Mouse (Mus musculus) neural tube, embryonic 12.5 days (tissue): ENCODE results near the gene Ncoa3. TPM values are rescaled to one million over a fixed set of nuclear protein-coding genes. Genes with fewer than 3 reads are reported as not detected.

Experiments
- ATAC-seq: fragments of 200-750 bp; cut with Nextera tagmentation; 2 replicates; pipeline ENCODE4 v1.8.0; 2017; ENCODE audit warnings: low read depth, mild to moderate bottlenecking, moderate TSS enrichment, moderate library complexity; ENCODE audit not compliant: low FRiP score
- H3K27ac ChIP-seq: fragments of 300-500 bp; sonication (generic); 2 replicates; pipeline ENCODE4 v1.5.1; 2016
- H3K27me3 ChIP-seq: fragments of 300-500 bp; sonication (generic); replicated peaks from 2 replicates; pipeline ENCODE4 v1.6.1; 2016; ENCODE audit warnings: mild to moderate bottlenecking
- H3K36me3 ChIP-seq: fragments of 300-500 bp; sonication (generic); 2 replicates; pipeline ENCODE4 v1.6.1; 2016; ENCODE audit warnings: mild to moderate bottlenecking
- H3K4me1 ChIP-seq: fragments of 300-500 bp; sonication (generic); 2 replicates; pipeline ENCODE4 v1.6.1; 2016
- H3K4me2 ChIP-seq: fragments of 300-500 bp; sonication (generic); replicated peaks from 2 replicates; pipeline ENCODE4 v1.6.1; 2016; ENCODE audit warnings: mild to moderate bottlenecking
- H3K4me3 ChIP-seq: fragments of 300-500 bp; sonication (generic); 2 replicates; pipeline ENCODE4 v1.5.1; 2016
- H3K9ac ChIP-seq: fragments of 300-500 bp; sonication (generic); 2 replicates; pipeline ENCODE4 v1.6.1; 2016; ENCODE audit warnings: mild to moderate bottlenecking
- H3K9me3 ChIP-seq: fragments of 300-500 bp; sonication (generic); 2 replicates; pipeline ENCODE4 v1.6.1; 2016; ENCODE audit warnings: mild to moderate bottlenecking
- WGBS: fragments of 180-500 bp; shearing (Covaris S2); methylation state at CpG from one replicate; pipeline ENCODE4 v1.1.7; 2016; 5-methylcytosine and 5-hydroxymethylcytosine counted together
- polyA plus RNA-seq: library from polyadenylated mRNA; unstranded; fragments of >200 nt; fragmentation: Nextera tagmentation; extraction: Ambion mirVana; gene quantifications from 2 replicates; pipeline ENCODE4 v1.2.1, GENCODE M21; 2016

The Ncoa3 gene
- polyA plus RNA-seq, 1 experiment from 2014 or later: 14.4 TPM

GRCm38 (mm10) chr2:166086457-166087233 lies 94.2 kb downstream of the Ncoa3 start:
- H3K9me3 ChIP-seq: no peaks in the 10 kb centered on the region
- no peaks in the 10 kb centered on the region for H3K27me3 ChIP-seq
- ATAC-seq: no peak
- 90% methylated on average over 29 of the region's 29 CpGs for WGBS
- H3K9ac ChIP-seq: no peak overlapping the region
- peaks cover 62% of the 10 kb centered on the region for H3K36me3 ChIP-seq
- 0 out of 2 replicates have a peak, but pooled peaks cover 11% of the 10 kb centered on the region for H3K4me1 ChIP-seq
- H3K4me2 ChIP-seq: no peak overlapping the region
- no peak overlapping the region for H3K27ac ChIP-seq
- no peak overlapping the region for H3K4me3 ChIP-seq

GRCm38 (mm10) chr2:166088991-166089390 lies 96.6 kb downstream of the Ncoa3 start:
- Histone ChIP-seq H3K4me1 (0 out of 2 replicates have a peak, but pooled peaks cover 4% of the 10 kb centered on the region), H3K4me3 (no peak overlapping the region), H3K4me2 (no peak overlapping the region), H3K9ac (no peak overlapping the region), H3K36me3 (peaks cover 78% of the 10 kb centered on the region), H3K27me3 (no peaks in the 10 kb centered on the region), H3K9me3 (no peaks in the 10 kb centered on the region), H3K27ac (no peak overlapping the region)
- 88% methylated on average over 9 of the region's 9 CpGs for WGBS
- ATAC-seq: no peak

GRCm38 (mm10) chr2:166090131-166090581 lies 97.7 kb downstream of the Ncoa3 start:
- H3K36me3 ChIP-seq: peaks cover 85% of the 10 kb centered on the region
- no peak overlapping the region for H3K27ac ChIP-seq
- no peak overlapping the region for H3K4me3 ChIP-seq
- H3K4me2 ChIP-seq: no peak overlapping the region
- H3K9ac ChIP-seq: no peak overlapping the region
- 57% methylated on average over 7 of the region's 7 CpGs for WGBS
- no peaks in the 10 kb centered on the region for H3K9me3 ChIP-seq
- H3K4me1 ChIP-seq: 0 out of 2 replicates have a peak, but pooled peaks cover 4% of the 10 kb centered on the region
- no peak for ATAC-seq
- no peaks in the 10 kb centered on the region for H3K27me3 ChIP-seq

- Histone ChIP-seq H3K27ac (no peak overlapping the region), H3K36me3 (peaks cover 76% of the 10 kb centered on the region), H3K4me3 (no peak overlapping the region), H3K27me3 (no peaks in the 10 kb centered on the region), H3K4me2 (no peak overlapping the region), H3K9ac (no peak overlapping the region), H3K4me1 (0 out of 2 replicates have a peak, but pooled peaks cover 4% of the 10 kb centered on the region), H3K9me3 (no peaks in the 10 kb centered on the region)
- ATAC-seq: no peak
Measured at GRCm38 (mm10) chr2:166091599-166091998, 99.2 kb downstream of the Ncoa3 start.

- no peak for ATAC-seq
- Histone ChIP-seq H3K9me3 (no peaks in the 10 kb centered on the region), H3K9ac (no peak overlapping the region), H3K4me3 (no peak overlapping the region), H3K36me3 (peaks cover 68% of the 10 kb centered on the region), H3K27me3 (no peaks in the 10 kb centered on the region), H3K27ac (no peak overlapping the region), H3K4me2 (no peak overlapping the region), H3K4me1 (0 out of 2 replicates have a peak, but pooled peaks cover 4% of the 10 kb centered on the region)
- WGBS: 94% methylated on average over 6 of the region's 6 CpGs
Measured at GRCm38 (mm10) chr2:166092412-166092811, 100.0 kb downstream of the Ncoa3 start.

- no peak overlapping the region for H3K4me3 ChIP-seq
- peaks cover 13% of the 10 kb centered on the region; the same call in 1 of the 2 replicates for H3K4me1 ChIP-seq
- H3K4me2 ChIP-seq: no peak overlapping the region
- H3K9ac ChIP-seq: no peak overlapping the region
- H3K27me3 ChIP-seq: no peaks in the 10 kb centered on the region
- H3K36me3 ChIP-seq: peaks cover 46% of the 10 kb centered on the region
- no peak overlapping the region for H3K27ac ChIP-seq
- no peak for ATAC-seq
- H3K9me3 ChIP-seq: no peaks in the 10 kb centered on the region
- 91% methylated on average over 6 of the region's 6 CpGs for WGBS
Measured at GRCm38 (mm10) chr2:166096300-166096699, 103.9 kb downstream of the Ncoa3 start.

- Histone ChIP-seq H3K27ac (no peak overlapping the region), H3K9ac (no peak overlapping the region), H3K4me1 (peaks cover 13% of the 10 kb centered on the region; the same call in 1 of the 2 replicates), H3K36me3 (peaks cover 40% of the 10 kb centered on the region), H3K4me2 (no peak overlapping the region), H3K9me3 (no peaks in the 10 kb centered on the region), H3K27me3 (no peaks in the 10 kb centered on the region), H3K4me3 (no peak overlapping the region)
- no peak for ATAC-seq
- WGBS: 93% methylated on average over 1 of the region's 1 CpGs
Measured at GRCm38 (mm10) chr2:166096834-166097233, 104.4 kb downstream of the Ncoa3 start.

GRCm38 (mm10) chr2:166097443-166098291 lies 105.2 kb downstream of the Ncoa3 start:
- WGBS: 86% methylated on average over 18 of the region's 18 CpGs
- Histone ChIP-seq H3K27me3 (no peaks in the 10 kb centered on the region), H3K9ac (no peak overlapping the region), H3K27ac (no peak overlapping the region), H3K4me3 (no peak overlapping the region), H3K4me1 (peaks cover 13% of the 10 kb centered on the region; the same call in 1 of the 2 replicates), H3K4me2 (no peak overlapping the region), H3K9me3 (no peaks in the 10 kb centered on the region), H3K36me3 (peaks cover 32% of the 10 kb centered on the region)
- ATAC-seq: no peak

- H3K4me2 ChIP-seq: no peak overlapping the region
- no peak overlapping the region for H3K9ac ChIP-seq
- H3K27me3 ChIP-seq: no peaks in the 10 kb centered on the region
- H3K27ac ChIP-seq: no peak overlapping the region; the same call in 1 of the 2 replicates
- 80% methylated on average over 15 of the region's 15 CpGs for WGBS
- no peak for ATAC-seq
- H3K4me3 ChIP-seq: no peak overlapping the region
- peaks cover 19% of the 10 kb centered on the region; the same call in 1 of the 2 replicates for H3K4me1 ChIP-seq
- no peaks in the 10 kb centered on the region for H3K9me3 ChIP-seq
- H3K36me3 ChIP-seq: peaks cover 25% of the 10 kb centered on the region
Measured at GRCm38 (mm10) chr2:166098292-166098933, 106.0 kb downstream of the Ncoa3 start.

- Histone ChIP-seq H3K27ac (no peak overlapping the region), H3K4me3 (no peak overlapping the region), H3K27me3 (no peaks in the 10 kb centered on the region), H3K36me3 (peaks cover 3% of the 10 kb centered on the region; the same call in 1 of the 2 replicates), H3K9me3 (no peaks in the 10 kb centered on the region), H3K9ac (no peak overlapping the region), H3K4me1 (peaks cover 30% of the 10 kb centered on the region), H3K4me2 (no peak overlapping the region)
- no peak for ATAC-seq
- WGBS: 82% methylated on average over 21 of the region's 21 CpGs
Measured at GRCm38 (mm10) chr2:166100309-166101262, 108.2 kb downstream of the Ncoa3 start.

GRCm38 (mm10) chr2:166102893-166103292 lies 110.5 kb downstream of the Ncoa3 start:
- 57% methylated on average over 7 of the region's 7 CpGs for WGBS
- no peaks in the 10 kb centered on the region; the same call in 1 of the 2 replicates for H3K36me3 ChIP-seq
- peaks cover 41% of the 10 kb centered on the region for H3K4me1 ChIP-seq

More at GRCm38 (mm10) chr2:166102893-166103292, 110.5 kb downstream of the Ncoa3 start:
- H3K27me3 ChIP-seq: no peaks in the 10 kb centered on the region
- no peak overlapping the region for H3K4me3 ChIP-seq
- ATAC-seq: peak; percentile 30; the same call in 1 of the 2 replicates
- no peak overlapping the region for H3K9ac ChIP-seq
- no peaks in the 10 kb centered on the region for H3K9me3 ChIP-seq
- no peak overlapping the region for H3K4me2 ChIP-seq
- no peak overlapping the region for H3K27ac ChIP-seq
